Mouse (Mus musculus): ENCODE results near the gene Ophn1.

Ophn1 gene

DNA sequence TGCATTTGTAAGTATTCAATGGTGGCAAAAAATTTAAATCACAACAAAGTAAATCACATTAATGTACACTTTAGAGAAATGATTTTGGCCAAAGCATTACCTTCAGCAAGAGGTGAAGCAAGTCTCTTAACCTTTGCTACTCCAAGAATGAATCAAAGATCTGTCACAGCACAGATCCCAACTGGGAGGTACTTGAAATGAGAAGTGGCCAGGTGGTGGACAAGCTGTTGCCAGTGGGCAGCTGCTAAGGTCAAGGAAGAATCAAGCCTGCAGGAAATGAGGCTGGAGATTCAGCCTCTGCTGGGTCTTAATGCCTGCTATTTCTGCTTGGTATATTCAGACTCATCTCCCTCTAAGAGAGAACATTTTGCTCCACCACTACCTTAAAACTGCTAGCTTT is 87.0 kb downstream of the Ophn1 start:
- DNase-seq (ENCODE audit: inconsistent ontology term), result no peak

DNA sequence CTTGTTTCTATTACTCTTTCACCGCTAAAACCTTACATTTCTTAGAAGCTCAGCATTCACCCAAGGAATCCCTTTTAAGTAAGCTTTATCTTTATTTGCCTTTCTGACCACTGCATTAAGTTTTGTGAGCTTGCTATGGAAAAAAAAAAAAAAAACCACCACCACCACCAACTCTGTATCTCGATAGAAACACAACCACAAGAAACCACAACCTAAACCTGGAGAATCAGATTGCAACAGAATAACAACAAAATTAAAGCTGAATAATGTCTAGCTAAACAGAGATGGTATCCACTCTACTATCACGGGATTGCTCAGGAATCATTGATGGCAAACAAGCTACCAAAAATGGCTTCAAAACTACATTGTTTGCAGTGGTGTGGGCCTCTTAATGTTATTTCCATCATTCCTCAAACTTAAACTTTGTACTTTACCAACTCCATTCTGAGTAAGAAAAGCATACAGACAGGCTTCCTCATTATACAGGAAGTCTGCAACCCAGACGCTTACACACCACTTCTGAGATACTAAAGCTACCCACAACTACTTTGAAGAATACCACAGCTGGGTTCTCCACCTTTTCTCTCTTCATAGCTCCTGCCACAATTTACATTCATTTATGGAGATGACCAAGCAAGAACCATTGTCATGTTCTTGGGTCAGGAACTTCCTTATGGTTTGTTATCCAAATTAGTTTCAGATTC is 116.4 kb downstream of the Ophn1 start:
- DNase-seq (ENCODE audit: inconsistent ontology term), result no peak

DNA sequence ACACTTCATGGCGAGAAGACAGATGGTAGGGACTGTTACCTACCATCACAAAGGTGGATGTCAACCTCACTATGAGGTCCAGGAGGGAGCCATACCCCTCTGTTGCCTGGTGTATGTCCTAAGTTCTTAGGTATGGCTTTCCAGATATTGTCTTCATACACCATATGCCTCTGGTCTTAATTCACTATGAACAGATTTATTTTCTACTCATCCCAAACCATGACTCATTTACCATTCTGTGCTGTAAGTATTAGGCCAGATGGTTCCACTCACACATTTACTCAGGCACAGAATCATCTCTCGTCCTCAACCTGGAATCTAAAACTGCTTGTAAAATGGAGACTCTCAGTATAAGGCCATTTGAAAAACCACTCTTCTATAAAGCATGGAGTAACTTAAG is 135.7 kb downstream of the Ophn1 start:
- no peak for DNase-seq (ENCODE audit: inconsistent ontology term)

DNA sequence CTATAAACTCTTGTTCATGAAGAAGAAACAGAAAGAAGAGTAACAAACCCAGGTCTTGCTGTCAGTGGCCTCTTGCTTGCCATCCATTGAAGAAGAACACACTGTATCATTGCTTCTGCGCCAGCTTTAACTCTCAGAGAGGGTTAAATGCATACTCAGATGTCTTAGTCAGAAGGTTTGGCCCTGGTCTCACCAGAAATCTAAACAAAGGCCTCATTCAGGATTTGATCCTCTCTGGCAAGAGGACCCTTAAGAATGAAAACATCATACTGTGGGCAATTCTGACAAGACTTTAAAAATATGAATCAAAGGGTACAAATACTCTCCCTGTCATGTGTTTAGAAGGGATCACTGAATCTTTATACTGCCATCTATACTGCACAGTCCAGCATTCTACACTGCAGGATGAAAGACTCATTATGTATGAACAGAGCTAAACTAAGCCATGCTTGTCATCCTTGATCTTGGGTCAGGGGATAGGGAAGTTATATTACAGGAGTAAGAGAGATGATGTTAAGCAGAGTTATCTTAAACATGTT is 139.5 kb downstream of the Ophn1 start:
- peak; percentile 74 for DNase-seq (ENCODE audit: inconsistent ontology term)

DNA sequence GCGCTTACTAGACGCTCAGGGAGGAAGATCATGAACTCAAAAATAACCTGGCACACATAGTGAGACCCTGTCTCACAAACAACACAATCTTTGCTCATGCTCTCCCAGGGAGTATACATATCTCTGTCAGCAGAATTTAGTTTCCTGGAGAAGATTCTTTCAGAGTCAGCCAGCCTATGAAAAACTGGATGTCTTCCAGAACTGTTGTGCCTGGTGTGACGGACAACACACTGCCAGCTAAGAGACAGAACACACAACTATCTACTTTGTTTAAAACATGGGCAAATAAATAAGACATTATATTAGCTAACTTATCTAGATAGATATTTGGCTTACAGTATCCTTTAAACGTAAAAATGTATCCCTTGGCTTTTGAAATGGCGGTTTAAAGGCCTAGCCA is 154.1 kb downstream of the Ophn1 start:
- DNase-seq (ENCODE audit: inconsistent ontology term), result no peak

DNA sequence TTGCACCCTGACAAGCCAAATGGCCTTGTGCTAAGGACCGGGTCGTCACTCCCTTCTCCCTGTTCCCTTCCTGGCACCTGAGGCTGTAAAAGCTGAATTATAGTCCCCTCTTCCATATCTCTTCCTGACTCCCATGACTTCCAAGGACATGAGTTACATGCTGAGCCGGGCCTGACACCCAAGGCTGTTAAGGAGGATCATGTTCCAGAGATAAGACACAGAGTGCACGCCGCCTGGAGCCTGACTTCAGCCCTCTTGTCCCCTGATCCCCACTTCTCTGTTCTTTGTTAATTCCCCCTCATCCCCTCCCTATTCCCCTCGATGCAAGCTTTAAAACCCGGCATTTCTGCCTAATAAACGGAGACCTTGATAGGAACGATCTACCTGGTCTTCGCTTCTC is 167.8 kb downstream of the Ophn1 start:
- no peak for DNase-seq (ENCODE audit: inconsistent ontology term)

DNA sequence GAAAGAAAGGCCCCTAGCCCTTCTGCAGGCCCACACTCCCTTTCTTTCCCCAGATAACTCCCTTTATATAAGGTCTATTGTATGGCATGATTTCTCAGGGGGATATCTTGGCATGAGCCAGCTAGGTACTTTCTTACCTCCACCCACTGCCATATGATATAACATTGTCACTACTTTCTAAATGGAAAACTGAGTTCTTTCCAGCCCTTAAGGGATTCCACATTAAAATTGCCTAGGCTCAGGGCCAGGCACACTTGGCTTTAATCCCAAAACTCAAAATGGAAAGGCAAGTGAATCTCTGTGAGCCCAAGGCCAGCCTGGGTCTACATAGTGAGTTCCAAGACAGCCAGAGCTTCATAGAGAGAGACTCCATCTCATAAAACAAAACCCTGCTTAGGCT is 183.1 kb downstream of the Ophn1 start:
- DNase-seq (ENCODE audit: inconsistent ontology term), result no peak

DNA sequence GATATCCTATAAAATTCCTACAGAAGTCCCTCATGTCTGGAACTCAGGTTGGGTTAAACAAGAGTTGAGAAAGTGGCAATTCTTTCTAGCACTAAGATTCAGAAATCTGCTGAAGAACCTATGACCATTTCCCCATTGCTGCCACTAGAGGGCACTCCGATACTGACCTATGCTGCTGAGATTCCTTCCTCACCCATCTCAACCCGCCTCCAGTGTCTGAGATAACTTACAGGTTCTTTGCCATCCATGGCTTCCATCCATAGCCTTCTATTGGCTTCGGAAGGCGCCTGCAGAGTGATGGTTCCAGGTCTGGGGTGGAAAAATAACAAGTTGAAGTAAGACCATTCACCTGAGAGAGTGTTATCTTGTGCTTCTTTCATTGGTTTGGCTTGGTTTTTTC is 189.2 kb downstream of the Ophn1 start:
- peak; percentile 31 for DNase-seq (ENCODE audit: inconsistent ontology term)

DNA sequence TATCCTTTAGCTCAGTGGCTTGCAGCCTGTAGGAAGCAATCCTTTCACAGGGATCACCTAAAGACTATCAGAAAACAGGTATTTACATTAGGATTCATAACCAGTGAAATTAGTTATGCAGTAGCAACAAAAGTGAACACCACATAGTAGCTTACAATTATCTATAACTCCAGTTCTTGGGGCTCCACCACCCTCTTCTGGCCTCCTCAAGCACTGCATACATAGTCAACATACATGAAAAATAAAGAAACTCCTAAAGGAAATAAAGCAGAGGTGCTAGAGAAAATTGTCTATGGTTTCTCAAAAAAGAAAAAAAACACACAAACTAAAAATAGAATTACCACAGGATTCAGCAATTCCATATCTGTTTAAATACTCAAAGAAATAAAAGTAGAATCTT is 208.2 kb downstream of the Ophn1 start:
- DNase-seq (ENCODE audit: inconsistent ontology term), result peak; percentile 1

DNA sequence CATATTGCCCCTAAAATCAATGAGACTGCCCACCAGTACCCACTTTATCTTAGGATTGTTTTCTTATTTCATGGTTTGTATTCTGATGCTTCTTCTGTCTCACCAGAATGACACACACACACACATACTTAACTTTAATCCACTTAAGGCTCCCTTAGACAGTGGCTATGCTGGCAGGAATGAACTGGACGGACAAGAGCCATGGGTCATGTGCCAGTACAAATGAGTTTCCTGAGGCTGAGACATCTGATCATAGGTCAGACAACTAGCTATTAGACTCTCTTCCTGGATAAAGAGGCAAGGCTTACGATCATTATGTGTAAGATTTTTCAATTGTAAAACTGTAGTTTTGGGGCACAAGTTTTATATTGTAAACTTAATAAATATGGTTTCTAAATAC is 209.5 kb downstream of the Ophn1 start:
- DNase-seq (ENCODE audit: inconsistent ontology term), result no peak

DNA sequence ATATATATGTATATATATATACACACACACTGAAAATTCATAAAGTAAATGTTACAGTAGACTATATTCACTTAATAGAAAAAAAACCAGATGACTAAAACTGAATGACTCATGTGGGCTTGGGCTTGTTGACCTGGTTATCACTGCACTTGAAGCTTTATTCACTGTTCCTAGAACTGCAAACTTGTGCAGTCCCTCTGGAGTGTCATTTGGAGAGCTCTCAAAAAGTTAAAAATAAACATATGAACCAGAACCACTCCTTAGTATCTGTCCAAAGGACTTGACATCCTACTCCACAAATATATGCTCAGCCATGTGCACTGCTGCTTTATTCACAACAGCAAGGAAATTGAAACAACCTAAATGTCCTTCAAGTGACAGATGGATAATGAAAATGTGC is 219.8 kb downstream of the Ophn1 start:
- no peak for DNase-seq (ENCODE audit: inconsistent ontology term)

DNA sequence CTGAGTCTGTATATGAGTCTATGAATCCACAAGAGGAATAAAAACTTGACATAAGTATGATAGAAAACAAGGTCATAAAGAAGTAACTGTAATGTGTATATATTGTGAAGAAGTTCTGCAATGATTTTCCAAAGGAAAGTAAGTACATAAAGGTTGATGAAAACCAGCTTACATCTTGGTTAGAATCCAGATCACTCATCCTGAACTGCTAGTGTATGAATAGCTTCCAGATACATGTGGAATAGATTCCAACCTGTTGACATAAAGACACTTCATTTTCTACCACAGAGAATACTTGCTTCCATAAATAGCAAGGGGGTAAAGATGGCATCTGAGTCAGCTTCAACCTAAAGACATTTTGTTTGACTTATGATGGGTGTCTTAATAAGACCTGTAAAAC is 239.4 kb downstream of the Ophn1 start:
- no peak for DNase-seq (ENCODE audit: inconsistent ontology term)

DNA sequence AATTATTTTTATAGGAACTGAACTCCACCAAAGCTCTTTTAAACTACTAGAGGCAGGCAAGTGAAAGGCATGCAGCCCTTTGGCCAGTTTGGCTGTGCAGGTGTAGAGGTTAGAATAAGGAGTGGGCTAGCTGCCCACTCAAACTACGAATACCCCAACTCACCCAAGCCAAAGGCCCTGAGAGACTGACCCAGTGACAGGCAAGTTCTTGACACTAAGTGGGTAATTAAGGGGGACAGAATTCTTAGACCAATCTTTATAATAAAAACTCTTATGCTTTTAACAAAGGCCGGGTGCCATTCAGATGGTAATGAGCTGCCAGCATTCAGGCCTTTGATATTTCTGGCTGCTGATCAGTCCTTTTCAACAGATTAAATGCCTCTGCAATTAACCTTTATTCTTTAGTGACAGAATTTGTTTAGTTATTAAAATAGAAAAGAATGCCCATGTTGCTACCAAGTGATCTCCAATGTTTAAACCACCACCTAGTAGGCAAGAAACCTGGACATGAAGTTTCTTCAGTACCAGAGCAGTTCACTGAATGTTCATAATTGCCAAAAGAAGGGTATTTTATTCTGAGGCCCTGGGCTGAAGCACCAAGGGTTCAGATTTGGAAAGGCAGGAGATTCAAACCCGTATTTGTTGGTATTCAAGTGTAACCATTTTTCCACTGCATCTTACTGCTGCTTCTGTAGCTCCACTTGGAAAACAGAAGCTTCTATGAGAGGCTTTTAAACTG is 262.0 kb downstream of the Ophn1 start:
- peak; percentile 58 for DNase-seq (ENCODE audit: inconsistent ontology term)

DNA sequence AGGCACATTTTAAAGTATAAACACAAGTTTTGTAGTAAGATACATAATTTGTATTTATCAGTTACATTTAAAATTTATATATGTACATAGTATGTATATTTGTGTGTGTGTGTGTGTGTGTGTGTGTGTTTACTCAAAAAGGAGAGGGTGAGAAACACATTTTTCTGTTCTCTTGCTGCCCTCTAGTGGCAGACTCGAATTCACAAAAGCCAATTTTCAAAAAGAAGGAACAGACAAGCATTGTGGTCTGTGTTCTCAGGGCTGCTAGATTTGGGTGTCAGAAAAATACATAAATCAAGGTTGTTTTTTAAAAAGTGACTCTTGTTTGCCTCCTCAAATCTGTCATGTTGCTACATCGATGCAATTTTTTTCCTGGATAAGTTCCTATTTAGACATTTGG is 272.0 kb downstream of the Ophn1 start:
- peak; percentile 14 for DNase-seq (ENCODE audit: inconsistent ontology term)

DNA sequence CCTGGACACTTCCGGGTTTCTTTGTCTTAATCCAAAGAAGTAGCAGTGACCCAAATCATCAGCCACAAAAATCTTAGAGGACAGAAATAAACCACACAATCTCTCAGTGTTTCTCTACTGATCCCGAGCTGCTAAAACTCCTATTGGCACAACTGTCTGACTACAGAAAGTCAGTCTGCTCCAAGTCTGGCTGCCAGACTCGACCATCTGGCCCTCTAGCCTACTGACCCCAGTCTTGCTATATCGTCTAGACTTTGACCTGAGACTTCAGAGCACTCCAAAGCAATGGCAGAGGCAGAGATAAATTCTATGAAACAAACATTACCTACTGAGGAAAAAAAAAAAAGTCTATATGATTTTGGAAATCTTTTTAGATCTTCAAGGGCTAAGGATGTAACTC is 273.4 kb downstream of the Ophn1 start:
- no peak for DNase-seq (ENCODE audit: inconsistent ontology term)

DNA sequence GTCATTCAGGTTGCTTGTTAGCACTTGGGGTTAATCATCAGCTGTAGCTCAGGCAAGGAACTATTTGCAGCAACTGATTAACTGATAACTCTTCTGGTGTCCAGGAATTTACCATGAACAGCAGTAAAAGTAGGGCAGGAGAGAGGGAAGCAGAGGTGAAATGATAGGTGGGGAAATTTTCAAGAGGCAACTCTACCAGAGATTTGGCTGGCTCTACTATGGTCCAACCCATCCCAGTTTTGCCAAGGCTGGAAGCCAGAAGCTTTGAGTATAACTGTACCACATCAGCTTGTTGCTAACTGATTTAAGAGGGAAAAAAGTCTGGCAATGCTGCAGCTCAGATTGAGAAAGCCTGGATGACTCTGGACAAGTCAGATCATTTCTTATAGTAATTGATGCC is 316.6 kb downstream of the Ophn1 start:
- no peak for DNase-seq (ENCODE audit: inconsistent ontology term)

DNA sequence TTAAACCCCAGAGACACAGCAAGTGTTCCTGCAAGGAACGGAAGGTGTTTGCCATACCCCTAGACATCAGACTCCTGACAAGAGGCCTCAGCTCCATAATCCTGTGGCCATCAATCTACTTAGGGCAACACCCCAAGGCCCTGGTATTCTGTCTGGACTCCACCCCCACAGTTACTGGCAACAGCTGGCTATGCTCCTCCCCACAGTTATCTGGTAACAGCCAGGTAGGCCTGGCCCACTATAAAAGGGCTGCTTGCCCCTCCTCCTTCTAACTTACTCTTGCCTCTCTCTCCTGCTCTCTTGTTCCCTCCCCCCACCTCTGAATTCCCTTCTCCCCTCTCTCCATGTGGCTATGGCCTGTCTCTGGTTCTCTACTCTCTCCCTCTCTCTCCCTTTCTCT is 344.4 kb downstream of the Ophn1 start:
- no peak for DNase-seq (ENCODE audit: inconsistent ontology term)

DNA sequence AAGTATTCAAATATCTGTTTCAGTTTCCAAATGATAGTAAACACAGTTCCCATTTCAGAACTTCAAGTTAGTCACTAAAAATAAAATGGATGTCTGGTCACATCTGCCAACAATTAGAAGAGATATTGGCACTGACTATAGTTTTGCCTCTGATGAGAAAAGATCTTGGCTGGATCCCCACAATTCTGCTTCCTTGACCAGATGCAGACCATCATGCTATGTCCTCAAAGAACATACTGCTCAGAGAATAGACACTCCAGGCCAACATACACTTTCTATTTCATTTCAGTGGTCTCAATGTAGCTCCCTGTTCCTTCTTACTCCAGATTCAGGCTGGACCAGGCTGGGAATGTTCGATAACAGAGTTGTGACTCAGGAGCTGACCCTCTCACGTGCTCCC is 375.5 kb downstream of the Ophn1 start:
- DNase-seq (ENCODE audit: inconsistent ontology term), result no peak

DNA sequence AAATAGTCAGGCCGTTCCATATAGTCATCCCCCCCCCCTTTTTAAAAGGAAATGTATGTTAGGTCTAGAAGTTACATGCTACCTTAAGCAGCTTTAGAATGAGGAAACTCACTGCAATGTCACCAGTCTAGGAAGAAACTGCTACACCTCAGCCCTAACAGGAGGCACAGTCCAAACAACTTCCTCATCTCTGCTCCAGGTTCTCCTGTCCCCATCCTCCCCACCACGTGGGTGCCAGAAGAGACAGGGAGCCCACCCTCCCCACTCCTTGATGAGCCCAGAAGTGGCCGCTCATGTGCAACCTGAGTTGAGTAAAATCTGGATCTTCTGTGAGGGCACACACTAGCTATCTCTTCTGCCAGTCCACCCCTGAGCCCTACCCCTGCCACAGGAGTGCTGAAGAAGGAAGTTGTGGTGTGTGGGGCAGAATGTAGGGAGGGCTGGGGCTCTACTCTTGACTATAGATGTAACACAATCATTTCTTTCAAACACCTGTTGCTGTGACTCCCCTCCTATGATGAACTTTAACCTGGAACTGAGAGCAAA is 376.4 kb downstream of the Ophn1 start:
- no peak for DNase-seq (ENCODE audit: inconsistent ontology term)

Data from Muller cell, postnatal 12 days (primary cell).